Mouse (Mus musculus) CD4-positive helper T cell, adult 2 months (primary cell): ENCODE measurements around the gene Hint2.

Source experiments
- DNase-seq: peaks from one replicate; pipeline ENCODE4 v3.0.0-alpha.2; 2012; ENCODE audit warnings: low read depth, missing footprints, low spot score

Gene Hint2

DNA sequence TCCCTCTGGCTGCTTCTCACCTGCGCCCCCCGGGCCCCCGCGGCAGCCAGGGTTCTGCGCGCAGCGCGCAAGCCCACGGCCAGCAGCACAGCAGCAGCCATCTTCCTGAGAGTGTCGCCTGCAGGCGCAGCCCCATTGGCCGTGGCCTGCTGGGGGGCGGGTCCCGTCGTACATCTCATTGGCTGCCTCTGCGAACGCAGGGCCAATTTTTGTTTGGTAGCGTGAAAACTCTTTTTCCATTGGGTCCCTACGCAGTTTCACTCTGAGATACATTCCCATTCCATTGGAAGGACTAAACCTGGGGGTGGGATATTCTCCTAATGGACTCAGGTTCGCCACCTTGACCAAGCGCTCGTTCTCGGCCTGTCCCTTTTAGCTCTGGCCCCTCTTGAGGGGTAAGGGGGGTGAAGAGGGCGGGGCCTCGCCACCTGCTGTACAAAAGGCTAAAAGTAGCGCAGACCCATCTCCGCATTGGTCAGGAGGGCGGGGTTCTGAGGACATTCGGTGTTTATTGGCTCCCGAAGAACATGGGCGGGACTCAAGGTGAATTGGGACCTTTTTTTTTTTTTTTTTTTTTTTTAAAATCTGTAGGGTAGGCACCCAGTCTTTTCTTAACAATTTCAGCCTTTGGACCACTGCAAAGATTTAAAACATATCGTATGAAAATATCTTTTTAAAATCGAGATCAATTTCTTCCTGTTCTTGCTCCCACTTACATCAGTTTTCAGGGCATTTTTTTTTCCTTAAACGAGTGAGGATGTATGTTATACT lies at the start of gene Hint2:
Hint2 (minus strand) TSS at position 128 of the 771 bp plus-strand sequence.
- peak; percentile 97 for DNase-seq

DNA sequence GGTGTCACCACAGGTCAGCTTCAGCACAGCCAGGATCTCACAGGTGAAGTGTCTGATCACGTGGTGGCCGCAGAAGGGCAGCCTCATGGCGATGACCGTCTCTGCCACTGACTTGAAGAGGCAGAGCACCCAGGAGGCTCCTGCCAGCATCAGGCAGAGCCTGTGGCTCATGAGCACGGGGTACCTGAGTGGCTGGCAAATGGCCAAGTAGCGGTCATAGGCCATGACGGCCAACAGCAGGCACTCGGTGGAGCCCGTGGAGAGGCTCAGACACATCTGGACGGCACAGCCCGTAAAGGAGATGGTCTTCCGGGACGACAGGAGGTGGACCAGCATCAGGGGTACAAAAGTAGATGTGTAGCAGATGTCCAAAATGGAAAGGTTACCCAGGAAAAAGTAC lies 49.7 kb upstream of the Hint2 start:
- DNase-seq: no peak

DNA sequence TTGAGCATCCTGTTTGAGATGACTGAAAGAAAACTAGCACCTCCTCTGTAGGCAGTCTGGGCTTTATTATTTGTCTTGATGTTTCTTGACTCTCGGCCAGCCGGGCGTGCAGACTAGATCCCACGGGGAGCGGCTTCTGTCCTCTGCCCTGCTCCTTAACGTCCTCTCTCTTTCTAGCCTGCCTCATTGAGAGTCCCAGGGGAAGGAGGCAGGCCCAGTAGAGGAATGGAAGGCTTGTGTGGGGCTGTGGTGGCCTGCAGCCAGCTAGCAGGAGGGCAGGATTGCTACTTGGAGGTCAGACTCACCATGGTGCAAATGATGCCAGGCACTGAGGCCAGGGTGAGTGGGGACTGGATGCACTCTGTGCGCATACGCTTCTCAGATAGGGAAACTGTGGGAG lies 47.6 kb upstream of the Hint2 start:
- no peak for DNase-seq

DNA sequence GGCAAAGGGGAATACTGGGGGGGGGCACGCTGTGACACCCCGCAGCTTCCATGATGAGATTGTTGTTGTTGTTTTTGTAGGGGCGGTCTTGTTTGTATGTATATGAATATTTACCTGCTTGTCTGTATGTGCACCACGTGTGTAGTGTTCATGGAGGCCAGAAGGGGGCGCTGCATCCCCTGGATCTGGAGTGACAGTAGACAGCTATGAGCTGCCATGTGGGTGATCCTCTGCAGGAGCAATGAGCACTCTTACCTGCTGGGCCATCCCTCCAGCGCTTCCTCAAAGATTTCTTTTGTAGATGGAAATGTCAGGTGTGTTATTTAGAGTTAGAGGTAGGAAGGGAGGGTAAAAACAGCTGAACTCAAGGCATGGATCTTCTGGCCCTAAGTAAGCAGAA lies 47.2 kb upstream of the Hint2 start:
- DNase-seq: no peak

DNA sequence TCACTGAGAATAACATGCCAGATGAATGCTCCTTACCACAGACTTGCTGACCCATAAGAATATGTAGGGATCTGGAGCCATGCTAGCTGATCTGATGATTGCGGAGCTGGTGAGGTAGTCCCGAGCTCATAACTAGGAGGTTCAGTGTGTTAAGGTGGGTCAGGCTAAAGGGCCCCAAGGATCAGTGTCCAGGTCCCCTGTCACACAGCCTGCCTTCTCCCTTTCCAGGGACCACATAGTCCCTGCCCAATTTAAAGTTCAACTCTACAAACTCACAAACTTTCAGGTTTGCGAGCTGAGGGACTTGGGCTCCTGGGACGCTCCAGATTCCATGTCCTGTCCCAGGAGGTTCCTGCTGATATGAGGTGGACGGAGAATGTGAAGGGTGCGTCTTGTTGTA lies 44.4 kb upstream of the Hint2 start, which contains the start of gene Olfr70:
Olfr70 (minus strand) TSS at position 101 of the 400 bp plus-strand sequence.
- DNase-seq: no peak

DNA sequence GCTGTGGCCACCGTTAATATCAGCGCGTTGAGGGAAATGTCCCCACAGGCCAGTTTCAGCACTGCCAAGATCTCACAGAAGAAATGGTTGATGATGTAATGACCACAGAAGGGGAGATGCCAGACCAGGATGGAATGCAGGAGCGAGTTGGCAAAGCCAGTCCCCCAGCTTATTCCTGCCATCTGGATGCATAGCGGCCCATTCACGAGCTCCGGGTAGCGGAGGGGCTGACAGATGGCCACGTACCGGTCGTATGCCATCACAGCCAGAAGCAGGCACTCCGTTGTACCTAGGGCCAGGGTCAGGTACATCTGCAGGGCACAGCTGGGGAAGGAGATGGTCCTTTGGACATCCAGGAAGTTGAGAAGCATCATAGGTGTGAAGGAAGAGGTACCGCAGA lies 40.3 kb upstream of the Hint2 start:
- no peak for DNase-seq

DNA sequence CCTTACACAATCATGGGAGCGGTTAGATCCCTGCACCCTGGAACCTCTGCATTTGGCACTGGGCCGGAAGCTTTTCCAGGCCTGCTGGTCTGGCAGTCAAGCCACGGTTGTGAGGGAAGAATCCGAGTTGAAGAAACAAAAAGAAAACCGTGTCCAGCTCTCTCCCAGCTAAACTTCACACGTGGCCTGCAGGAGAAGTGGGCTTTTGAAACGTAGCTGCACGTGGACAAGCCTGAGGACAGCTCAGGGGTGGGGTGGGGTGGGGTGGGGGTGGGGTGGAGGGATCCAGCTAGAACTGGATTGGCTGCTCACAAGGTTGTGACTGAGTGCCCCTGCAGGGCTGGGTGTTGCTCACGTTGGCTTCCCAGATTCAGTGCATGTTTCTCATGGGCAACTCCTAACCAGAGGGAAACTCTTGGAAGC lies 39.0 kb upstream of the Hint2 start:
- no peak for DNase-seq

DNA sequence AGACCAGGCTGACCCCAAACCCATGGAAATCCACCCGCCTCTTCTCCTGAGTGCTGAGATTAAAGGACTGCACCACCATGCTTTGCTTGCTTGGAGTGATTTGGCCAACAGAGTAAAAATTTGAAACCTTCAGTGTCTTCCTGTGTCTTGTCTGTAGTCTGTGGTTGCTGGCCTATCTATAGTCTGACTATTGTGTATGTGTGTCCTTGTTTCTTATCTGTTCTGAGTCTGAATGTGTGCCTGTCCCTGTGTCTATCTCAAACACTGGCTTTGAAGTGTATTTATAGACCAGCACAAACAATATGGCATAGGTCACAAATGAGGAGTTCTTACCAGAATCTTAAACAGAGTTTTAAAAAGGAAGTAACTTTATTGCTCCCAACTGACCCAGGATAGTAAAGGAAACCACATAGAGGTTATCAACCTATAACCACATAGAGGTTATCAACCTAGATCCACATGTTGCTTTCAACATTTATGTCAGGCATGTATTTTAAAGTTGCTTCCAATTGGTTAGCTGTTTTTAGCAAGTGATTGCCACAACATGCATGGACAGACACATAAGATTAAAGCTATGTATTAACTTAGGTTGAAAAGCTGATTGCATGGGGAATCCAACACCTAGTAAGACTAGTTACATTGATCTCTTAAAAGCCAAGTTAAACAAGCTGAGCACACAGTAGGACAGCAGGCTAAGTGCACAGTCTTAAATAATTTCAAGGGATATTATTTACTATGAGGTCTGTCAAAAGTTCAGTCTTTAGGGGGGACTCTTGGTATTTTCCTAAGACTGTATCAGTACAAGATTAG lies 38.4 kb upstream of the Hint2 start:
- DNase-seq: no peak

DNA sequence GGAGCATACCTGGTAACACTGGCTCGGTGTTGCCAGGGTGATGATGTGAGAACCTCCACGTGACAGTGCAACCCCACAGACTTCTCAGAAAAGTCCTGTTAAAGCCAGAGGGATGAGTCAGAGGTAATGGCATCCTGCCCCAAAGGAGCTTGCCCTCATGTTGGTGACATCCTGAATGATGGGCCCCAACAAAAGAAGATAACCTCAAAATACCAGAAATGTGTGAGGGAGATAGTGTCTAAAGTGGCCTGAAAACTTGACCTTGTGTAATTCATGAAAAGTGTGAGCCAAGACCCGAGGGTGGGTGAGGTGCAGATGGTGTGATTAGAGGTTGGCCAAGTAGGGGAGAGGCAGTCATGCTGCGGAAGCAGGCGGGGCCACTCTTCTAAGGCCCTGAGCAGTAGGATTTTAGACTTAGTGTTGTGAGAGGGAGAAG lies 37.6 kb upstream of the Hint2 start:
- DNase-seq: no peak

DNA sequence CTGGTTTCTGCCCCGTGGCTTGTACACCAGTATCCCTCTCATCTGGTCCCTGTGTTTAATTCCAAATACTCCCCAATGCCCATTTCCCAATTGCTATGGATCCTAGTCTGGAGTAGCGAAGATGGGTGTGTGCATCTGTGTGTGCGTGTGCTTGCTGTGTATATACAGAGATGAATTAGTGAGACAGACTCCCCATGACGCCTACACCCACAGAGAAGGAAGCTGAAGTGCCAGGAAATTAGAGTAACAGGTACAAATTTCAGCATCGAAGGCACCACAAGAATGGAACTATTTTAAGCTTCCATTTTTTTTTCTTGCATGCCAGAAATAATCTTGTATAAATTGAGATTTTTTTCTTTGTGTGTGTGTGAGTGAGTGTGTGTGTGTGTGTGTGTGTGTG lies 34.8 kb upstream of the Hint2 start:
- no peak for DNase-seq

DNA sequence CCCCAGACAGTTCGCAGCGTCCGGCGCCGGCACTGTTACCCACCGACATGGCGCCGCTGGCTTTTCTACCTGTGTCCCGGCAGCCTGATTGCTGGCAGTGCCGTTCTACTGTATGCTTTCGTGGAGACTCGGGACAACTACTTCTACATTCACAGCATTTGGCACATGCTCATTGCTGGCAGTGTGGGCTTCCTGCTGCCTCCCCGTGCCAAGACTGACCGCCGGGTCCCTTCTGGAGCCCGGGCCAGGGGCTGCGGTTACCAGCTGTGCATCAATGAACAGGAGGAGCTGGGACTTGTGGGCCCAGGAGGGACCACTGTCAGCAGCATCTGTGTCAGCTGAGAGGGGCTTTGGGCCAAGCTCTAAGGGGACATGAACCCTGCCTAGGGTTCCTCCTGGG lies 33.8 kb upstream of the Hint2 start:
- DNase-seq: no peak

DNA sequence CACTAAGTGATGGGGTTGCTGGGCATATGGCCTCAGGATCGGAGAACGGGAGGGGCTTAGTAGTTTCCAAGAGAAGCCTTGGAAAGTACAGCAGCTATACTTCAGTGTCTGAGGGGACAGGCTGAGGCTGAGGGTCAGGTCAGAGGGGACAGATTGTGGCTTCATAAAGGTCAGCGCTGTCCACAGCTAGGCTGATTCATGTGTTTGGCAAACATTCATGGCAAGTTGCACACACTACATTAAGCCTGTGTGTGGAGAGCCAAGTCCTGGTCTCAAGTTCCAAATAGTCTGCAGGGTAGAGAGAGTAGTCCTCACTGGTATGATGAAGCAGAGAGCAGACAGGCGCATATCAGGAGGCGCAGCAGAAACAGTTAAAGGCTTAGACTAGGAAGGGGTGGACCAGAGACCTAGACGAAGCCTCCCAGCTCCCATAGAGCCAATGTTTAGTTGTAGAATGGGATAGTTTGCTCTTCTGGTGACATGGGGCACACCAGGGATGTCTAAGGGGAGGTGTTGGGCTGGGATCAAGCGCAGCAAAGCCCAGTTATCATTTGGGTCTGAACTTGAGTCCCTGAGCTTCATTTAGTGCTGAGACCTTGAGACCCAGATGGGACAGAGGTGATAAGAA lies 23.3 kb upstream of the Hint2 start:
- no peak for DNase-seq

DNA sequence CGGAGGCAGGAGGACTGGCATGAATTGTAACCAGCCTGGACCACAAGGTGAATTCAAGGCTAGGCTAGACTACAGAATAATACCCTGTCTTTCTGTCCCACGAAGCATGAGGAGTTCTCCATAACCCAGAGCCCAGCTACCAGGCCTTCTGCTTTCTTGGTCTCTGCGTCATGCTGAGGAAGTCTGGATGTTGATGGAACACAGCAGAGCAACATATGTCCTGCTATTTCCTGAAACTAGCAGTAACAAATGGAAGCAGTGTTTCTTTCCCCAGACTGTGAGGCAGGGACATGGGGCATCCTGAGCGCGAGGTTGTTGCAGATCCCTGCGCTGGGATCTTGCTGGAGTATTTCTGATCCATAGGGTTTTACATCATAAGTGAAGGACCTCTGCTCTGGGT lies 22.3 kb upstream of the Hint2 start:
- DNase-seq: no peak

DNA sequence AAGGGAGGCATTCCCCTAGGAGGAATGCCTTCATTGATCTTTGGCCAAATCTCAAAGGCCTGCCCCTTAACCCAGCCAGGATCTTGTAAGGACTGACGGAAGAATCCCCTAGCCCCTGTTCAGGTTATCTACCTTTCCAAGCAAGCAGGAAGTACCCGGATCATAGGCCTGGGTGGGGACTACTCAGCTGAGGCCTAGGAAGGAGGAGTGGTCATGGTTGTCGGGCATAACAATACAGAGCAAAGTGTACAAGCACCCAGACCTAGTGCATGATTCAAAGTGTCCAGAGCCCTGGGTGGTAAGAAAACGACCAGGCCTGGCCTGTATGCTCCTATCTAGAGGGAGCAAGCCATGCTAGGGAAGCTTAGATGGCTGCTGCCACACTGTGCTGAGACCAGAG lies 19.3 kb upstream of the Hint2 start:
- no peak for DNase-seq

DNA sequence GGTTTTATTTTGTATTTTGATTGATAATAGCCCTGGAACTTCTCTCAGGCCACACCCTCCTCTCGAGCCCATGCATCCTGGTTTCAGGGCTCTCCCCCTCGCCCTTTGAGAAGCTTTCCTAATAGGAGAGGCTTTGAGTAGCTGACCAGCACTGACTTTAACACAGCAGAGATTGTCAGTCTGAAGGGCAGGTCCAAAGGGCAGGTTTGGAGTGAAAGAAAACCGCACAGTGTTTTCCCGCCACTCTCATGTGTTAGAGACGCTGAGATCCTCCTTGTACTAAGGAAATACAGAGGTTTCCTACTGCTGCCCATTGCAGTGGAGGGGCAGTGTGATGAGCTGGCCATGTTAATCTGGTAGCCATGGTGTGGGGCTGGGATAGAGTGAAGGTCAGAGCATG lies 18.7 kb upstream of the Hint2 start:
- no peak for DNase-seq

DNA sequence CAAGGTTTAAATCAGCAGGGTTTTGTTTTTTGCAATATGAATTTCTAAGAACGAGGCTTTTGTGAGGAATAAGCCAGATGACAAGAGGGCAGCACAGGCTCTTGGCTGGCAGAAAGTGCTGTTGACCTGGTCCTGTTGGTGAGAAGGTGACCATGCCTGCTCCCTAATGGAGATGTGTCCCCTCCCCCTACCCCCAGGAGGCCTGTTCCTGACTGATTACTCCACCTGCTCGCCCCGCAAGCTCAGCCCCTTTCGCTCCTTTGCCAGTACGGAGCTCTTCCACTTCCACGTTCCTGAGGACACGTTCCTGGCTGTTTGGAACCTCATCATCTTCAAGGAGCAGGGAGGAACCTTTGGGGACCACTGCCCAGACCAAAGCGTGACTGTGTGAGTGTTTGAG lies 17.4 kb upstream of the Hint2 start:
- no peak for DNase-seq

DNA sequence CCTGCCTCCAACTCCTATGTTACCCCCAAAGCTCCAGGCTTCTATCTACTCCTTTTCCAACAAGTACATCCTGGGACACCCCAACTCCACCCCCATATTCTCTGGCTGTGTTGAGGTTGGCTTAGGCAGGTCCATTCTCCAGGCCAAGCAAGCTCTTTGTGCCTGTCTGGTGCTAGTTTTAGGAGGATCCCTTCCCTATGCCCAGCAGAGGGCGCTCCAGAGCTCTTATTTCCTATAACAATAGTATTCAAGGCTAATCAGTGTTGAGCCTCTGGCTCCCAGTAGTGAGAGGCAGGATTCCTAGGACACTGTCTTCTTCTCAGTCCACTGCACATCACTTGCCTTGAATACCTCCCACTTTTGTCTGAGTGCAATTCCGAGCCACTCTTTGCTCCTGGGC lies 15.8 kb upstream of the Hint2 start:
- peak; percentile 77 for DNase-seq

DNA sequence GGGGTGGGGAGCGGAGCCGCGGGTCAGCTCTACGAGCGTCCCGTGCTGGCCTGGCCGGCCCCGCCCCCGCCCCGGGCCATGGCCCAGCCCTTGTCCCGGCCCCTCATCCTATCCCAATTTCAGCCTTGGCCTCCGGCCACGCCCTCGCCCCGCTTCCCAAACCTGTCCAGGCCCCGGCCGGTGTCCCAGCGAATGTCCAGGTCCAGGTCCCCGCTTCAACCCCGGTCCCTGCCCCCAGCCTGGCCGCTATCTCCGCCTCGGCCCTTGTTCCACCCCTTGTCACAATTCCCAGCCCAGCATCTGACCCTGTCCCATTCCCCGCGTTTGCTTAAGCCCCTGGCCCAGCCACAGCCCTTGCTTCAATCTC lies 13.1 kb upstream of the Hint2 start:
- no peak for DNase-seq

DNA sequence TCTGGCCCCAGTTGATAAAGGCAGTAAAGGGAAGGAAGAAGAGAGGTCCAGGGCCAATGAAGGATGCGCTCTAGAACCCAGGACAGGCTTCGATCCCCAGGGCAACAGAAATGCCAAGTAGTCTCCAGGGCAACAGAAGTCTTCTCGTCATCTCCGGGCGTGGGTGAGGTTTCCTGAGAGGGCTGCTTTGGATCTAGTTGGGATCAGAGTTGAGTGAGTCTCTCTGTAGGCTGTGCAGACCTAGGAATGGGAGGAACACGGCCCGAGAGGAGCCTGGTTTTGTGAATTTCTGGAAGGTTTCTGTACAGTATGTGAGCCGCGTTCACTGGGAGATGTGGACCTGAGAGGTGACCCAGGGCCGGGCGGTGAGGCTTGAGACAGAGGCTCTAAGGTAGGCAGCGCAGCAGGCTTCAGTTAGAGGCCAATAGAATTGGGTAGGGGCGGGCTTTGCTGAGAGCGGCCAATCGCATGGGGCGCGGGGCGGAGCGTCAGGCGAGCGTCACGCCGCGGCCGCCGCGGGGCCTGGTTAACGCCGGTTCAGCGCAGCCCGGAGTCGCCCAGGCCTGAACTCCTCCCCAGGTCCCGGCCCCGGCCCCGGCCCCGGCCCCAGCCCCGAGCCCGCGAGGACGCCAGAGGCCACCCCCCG lies 12.6 kb upstream of the Hint2 start, which contains the start of the genes Tmem8b and Fam221b:
Tmem8b (plus strand) TSS at position 190 of the 646 bp plus-strand sequence.
Fam221b (minus strand) TSS at position 364 of the 646 bp plus-strand sequence.
- DNase-seq: peak; percentile 88

DNA sequence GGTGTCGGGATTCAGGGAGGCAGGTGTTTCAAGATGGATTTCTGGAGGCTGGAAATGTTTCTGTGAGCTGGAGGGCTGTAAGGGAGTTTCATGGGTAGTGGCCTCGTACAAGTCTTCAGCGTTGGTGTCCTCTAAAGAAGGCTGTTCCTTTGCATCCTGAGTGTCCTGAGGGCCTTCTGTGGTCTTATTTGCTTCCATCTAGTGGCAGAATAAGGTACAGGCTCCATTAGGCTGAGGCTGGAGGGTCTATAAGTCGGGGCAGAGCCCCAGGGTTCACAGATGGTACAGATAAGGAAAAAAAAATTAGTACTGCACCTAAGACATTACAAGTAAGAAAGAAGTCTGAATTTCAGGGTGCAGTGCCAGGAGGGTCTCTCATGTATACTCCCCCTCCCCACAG lies 10.1 kb upstream of the Hint2 start:
- no peak for DNase-seq

DNA sequence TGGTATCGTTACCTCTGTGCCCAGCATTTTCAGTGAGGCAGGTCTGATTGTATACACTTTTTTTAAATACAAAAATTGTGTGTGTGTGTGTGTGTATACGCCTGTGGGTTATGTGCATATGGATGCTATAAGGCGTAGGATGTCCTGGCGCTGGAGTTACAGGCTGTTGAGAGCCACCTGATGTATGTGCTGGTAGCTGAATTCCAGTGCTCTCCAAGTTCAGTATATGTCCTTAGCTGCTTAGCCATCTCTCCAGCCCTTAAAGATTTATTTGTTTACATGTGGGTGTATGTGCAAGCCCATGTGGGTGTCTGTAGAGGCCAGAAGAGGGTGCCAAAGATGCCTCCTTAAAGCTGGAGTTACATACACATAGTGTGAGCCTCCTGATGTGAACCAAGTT lies 880 bp upstream of the Hint2 start:
- peak; percentile 16 for DNase-seq
